Mouse (Mus musculus) cerebellum, adult (tissue): ENCODE measurements around the gene Ncl.
A peak's percentile ranks its signal among the peaks of the same experiment; 100 is the strongest.

Source experiments
- ATAC-seq: cut with Nextera tagmentation; 2 replicates; pipeline ENCODE4 v1.9.2; 2017; ENCODE audit warnings: mild to moderate bottlenecking, moderate library complexity, mixed read lengths; ENCODE audit not compliant: insufficient number of reproducible peaks, low FRiP score, low TSS enrichment

Gene Ncl

GRCm38 (mm10) chr1:86336330-86336729 lies 22.9 kb downstream of the Ncl start:
- ATAC-seq = no peak

GRCm38 (mm10) chr1:86320822-86321413 lies 38.3 kb downstream of the Ncl start:
- ATAC-seq = no peak

GRCm38 (mm10) chr1:86313772-86314125 lies 45.5 kb downstream of the Ncl start:
- ATAC-seq = no peak

- no peak for ATAC-seq
These were observed 46.0 kb downstream of the Ncl start for GRCm38 (mm10) chr1:86313096-86313771.

GRCm38 (mm10) chr1:86312269-86312668 lies 46.9 kb downstream of the Ncl start:
- ATAC-seq = no peak

- ATAC-seq = no peak
These were observed 47.7 kb downstream of the Ncl start for GRCm38 (mm10) chr1:86311467-86312005.

GRCm38 (mm10) chr1:86310536-86311310 lies 48.5 kb downstream of the Ncl start:
- no peak for ATAC-seq

- no peak for ATAC-seq
These were observed 49.8 kb downstream of the Ncl start for GRCm38 (mm10) chr1:86309270-86309833.

- ATAC-seq = no peak
These were observed 51.1 kb downstream of the Ncl start for GRCm38 (mm10) chr1:86307871-86308641.

GRCm38 (mm10) chr1:86307177-86307762 lies 51.9 kb downstream of the Ncl start:
- no peak for ATAC-seq

GRCm38 (mm10) chr1:86306686-86307085 lies 52.5 kb downstream of the Ncl start:
- no peak for ATAC-seq

GRCm38 (mm10) chr1:86303873-86304250 lies 55.3 kb downstream of the Ncl start:
- ATAC-seq = peak; percentile 18; the same call in 1 of the 2 replicates

- ATAC-seq = peak; percentile 36; the same call in 1 of the 2 replicates
These were observed 55.9 kb downstream of the Ncl start for GRCm38 (mm10) chr1:86303063-86303872.

GRCm38 (mm10) chr1:86302532-86302931 lies 56.7 kb downstream of the Ncl start, which contains the start of gene B3gnt7:
Gene B3gnt7 (plus strand): TSS chr1:86302832.
- ATAC-seq = no peak

- ATAC-seq = no peak
These were observed 57.7 kb downstream of the Ncl start for GRCm38 (mm10) chr1:86301221-86302091.

GRCm38 (mm10) chr1:86300731-86301130 lies 58.5 kb downstream of the Ncl start:
- no peak for ATAC-seq

GRCm38 (mm10) chr1:86300093-86300492 lies 59.1 kb downstream of the Ncl start:
- ATAC-seq = no peak
